Mouse (Mus musculus): ENCODE measurements around the gene Pkig.
"Not testable (repeated sequence)": the region's sequence is repeated elsewhere in the genome, so short reads cannot be mapped to it uniquely, and the experiment has no call there.

Pkig gene

DNA sequence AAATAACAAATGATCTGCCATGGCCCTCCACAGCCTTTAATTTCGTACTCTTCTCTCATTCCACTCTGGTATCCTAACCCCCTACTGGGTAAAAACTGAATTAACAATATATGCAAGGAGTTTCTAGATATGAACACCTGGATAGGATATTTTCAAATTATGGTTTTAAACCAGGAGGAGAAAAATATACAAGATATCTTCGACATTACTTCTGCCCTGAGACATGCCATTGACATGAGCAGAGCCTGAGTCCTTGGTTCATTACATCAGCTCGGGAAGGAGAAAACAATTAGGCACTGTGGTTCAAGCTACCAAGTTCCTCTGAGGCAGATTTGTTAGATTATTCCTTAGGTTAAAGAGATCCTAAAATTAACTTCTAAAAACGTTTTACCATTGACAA lies 14.1 kb upstream of the Pkig start:
- DNase-seq, result no peak

GRCm38 (mm10) chr2:163644575-163645385 lies 13.4 kb upstream of the Pkig start, which contains the start of gene Serinc3:
Gene Serinc3, minus strand, starts transcription at chr2:163645131.
- DNase-seq, result peak; percentile 99

DNA sequence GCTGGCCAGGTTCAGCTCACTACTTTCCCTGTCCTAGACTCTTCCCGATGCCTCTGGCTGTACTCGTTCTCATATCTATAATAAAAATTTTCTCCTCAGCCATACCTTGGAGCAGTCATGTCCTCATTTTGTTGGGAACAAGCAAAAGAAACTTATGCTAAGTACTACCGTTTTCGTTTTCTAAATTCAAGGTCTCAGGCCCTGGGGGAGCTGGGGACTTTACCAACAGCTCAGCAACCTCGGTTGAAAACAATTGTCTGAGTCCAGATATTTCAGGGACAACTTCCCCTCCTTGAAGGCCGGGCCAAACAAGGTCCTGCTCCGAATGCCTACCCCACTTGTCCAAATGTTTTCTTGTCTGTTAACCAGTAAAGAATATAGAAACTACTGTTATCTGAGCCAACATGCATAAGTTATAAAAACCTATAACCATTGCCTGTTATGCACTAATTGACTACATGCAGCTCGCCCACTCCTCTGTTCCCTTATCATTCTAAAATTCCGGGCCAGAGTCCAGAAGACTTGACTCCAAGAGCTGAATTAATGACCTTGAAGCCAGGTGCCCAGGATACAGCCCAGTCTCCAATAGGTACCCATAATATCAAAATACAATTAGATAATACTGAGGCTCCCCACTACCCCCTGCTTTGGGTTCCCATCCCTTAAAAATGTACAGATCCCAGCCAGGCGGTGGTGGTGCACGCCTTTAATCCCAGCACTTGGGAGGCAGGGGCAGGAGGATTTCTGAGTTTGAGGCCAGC lies 12.3 kb upstream of the Pkig start:
- no peak for DNase-seq

DNA sequence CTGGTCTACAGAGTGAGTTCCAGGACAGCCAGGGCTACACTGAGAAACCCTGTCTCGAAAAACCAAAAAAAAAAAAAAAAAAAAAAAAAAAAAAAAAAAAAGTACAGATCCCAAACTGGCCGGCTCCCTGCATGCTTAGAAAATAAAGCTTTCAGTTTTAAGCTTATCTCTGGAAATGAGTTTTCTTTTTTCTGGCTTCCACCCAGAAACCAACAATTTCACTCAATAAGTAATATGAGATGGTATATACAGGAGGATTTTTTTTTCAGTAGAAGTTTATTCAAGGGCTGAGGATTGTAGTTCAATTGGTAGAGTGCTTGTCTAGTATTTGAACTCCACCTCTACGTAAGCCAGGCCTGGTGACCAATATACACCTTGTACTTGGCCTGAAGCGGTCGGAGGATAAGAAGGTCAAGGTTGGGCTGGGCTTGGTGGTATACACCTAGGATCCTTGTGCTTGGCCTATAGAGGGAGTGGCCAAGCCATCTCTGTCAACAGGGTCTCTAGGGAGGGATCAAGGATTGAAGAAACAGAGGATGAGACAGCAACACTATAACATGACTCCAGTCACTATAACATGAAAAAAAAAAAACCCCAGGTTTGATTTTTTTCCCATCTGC lies 11.6 kb upstream of the Pkig start:
- no peak for DNase-seq

- not testable (repeated sequence) for DNase-seq
Observed at GRCm38 (mm10) chr2:163655699-163656098, 2.5 kb upstream of the Pkig start.

- DNase-seq, result no peak
Observed at GRCm38 (mm10) chr2:163657486-163657885, 700 bp upstream of the Pkig start.

DNA sequence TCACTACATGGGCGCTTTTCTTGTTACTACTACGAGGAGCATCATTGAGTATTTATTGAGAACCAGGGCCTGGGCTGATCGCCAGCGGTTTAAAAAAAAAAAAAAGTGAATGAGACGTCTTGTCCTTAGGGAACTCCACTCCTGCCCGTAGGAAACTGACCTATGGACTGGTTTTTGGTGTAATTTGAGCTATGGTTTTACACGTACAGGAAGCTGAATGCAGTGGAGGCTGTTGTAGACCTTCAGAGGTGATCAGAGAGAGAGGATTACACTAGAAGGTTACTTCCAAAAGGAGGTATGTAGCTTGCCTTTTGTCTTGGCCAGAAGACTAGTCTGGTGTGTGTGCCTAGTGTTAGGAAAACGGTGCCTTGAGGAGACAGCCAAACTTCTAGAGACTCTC lies 755 bp downstream of the Pkig start:
- no peak for DNase-seq

DNA sequence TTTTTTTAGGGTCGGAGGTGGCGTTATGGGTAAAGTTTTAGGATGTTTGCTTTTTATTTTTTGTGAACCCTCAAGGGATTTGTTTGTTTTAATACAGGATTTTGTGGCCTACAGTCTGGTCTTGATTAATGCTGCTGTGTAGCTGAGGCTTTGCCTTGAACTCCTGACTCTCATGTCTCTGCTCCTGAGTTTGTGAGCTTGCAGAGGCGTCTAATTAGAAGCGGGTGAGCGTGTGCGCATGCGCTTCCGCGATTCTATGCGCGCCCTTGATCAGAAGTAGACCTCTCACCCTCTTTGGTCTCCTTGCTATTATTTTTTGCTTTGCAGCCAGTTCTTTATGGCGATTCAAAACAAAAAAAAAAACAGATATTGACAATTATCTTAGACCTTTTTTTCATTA lies 1.2 kb downstream of the Pkig start:
- no peak for DNase-seq

DNA sequence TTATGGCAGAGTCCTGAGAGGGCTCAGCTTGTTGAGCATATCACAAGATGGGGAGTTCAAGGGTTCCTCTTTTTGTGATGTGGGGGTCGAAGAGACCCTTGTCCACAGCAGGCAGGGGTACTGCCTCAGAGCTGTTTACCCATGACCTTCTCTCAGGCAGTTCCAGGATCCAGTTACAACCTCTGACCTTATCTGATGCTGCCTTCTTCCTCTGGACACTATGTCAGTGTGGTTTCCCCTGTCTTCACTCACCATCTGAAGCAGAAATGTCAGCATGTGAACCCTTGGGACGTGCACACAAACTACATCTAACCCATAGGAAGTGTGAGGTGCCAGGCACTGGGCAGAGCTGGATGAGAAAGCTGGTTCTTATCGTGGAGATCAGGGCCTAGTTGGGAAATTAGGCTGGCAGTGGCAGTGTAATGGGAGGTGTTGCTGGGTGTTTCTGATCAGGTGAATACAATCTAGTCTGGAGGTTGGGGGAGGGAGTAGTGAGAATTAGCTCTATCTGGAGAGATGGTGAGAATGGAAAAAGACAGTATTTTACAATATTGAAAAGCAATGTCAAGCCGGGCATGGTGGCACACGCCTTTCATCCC lies 2.0 kb downstream of the Pkig start:
- DNase-seq, result no peak

- no peak for DNase-seq
Observed at GRCm38 (mm10) chr2:163661371-163661850, 3.2 kb downstream of the Pkig start.

GRCm38 (mm10) chr2:163662076-163662475 lies 3.9 kb downstream of the Pkig start:
- DNase-seq, result no peak

GRCm38 (mm10) chr2:163662698-163663221 lies 4.6 kb downstream of the Pkig start:
- DNase-seq, result no peak

DNA sequence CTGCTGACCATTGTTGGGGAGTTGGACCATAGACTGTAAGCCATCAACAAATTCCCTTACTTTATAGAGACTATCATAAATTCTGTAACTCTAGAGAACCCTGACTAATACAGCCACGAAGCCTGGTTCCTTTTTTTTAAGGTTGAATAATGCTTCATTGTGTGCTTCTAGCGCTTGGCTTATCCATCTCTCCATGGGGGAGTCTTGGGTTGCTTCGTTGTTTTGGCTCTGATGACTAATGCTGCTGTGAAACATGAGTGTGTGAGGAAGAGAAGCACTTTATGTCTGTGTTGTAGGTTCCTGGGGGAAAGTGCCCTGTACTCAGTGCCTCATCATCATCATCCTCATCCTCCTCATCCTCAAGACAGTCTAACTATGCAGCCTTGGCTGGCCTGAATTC lies 5.7 kb downstream of the Pkig start:
- no peak for DNase-seq

DNA sequence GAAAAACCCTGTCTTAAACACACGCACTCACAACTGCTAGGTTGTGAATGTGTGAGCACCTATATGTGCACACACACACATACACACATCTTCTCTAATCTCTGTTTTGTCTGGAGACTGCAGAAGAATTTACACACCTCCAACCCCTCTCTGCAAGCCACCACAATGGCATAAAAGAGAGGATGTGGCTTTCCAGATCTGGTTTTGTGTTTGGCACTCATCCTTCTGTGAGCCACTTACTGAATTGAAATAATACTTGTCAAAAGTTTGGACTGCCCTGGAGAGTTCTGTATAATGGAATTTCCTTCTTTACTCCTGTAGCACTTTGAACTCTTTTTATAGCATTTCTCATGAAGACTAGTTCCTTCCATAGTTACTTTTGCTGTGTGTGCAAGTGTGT lies 8.9 kb downstream of the Pkig start:
- no peak for DNase-seq

GRCm38 (mm10) chr2:163670872-163671594 lies 12.8 kb downstream of the Pkig start:
- no peak for DNase-seq

DNA sequence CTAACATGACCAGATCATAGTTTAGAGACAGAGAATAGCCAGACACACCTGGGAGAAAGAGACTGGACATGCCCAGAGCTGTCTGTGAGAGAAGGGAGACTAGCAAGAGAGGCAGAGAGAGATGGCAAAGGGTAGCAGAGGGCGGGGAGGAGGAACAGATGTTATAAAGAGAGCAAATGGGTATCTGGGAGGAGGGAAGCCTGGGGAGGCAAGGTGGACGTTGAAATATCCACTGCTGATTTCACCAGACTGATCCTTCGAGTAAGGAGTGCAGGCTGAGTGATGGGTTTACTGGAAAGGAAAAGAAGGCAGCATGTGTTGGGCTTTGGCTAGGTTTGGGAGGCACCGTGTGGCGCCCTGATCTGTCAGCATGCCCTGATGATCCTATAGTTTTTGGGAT lies 16.2 kb downstream of the Pkig start:
- DNase-seq, result no peak

DNA sequence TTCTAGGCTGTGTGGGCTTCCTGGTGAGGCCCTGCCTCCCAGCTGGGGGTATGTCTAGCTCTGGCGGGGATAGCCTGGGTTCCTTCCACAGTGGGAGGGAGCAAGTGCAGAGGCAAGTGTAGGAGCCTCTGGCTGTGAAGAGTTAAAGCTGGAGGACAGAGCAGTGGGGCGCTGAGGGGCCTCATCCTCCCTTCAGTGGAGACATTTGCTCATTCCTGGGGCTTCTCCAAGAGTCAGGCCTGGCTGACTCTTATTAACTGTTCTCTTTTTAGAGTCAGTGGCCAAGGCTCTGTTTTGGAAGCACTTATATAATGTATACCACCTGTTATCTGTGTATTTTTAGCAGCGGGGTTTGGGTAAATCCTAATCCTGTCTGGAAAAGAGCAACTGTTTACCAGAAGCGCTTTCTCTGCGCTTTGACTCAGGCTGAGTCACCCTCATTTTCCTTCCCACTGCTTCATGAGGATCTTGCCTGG lies 17.0 kb downstream of the Pkig start:
- peak; percentile 65 for DNase-seq

DNA sequence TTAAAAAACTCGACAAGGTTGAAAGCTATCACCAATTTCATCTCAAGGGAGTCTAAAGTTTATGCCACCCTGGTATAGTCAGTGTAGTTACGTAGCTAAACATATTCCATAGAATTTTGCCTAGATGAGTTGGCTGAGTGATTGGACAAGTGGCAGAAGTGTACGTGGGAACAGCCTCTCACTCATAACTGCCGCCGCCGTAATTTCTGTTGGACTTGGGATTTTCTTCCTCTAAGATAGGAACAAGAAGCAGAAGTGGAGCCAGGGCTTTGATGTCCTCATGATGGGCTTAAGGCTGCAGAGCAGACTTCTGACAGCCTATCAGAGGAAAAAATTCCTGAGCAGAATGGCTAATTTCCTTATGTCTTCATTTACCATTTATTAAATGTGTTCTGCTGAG lies 17.5 kb downstream of the Pkig start:
- DNase-seq, result no peak

DNA sequence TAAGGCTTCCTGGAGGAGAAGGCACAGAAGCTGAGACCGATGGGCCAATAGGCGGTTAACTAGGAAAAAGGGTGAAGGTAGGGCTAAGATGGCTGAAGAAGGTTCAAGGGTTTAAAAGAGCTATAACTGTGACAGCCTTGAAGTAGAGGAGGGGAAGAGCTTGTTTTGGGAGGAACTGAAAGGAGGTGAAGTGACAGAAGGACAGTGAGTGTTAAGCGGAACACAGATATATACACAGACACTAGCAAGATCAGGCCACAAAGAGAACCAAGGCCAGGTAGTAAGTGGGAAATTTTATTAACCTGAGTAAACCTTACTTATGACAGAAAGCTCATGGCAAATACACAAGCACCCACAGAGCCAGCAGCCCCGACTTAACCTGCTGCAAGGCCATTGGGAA lies 18.1 kb downstream of the Pkig start:
- DNase-seq, result no peak

- DNase-seq, result no peak
Observed at GRCm38 (mm10) chr2:163676745-163677144, 18.6 kb downstream of the Pkig start.

GRCm38 (mm10) chr2:163682344-163682743 lies 24.2 kb downstream of the Pkig start:
- no peak for DNase-seq

DNA sequence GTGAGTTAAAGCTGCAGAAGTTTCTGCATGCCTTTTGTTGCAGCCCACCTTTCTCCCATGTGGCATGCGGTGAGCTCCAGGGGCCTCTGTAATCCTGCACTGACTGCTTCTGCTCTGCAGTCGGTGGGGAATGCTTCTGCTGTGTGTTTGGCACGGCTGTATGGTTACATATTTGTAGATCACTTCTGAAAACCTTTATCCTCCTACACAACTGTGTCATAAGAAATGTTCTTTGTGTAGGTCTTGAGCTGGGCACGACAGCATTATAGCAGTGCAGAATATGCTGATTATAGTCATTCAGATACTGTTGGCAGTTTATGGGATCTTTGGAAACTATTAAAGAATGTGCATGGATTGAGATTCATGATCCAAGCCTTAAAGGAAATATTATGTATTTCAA lies 27.1 kb downstream of the Pkig start:
- DNase-seq, result no peak
